Mouse (Mus musculus) left cerebral cortex, adult 8-10 months (tissue): Measurements from ENCODE around the gene Gas7. TPM values are rescaled to one million over a fixed set of nuclear protein-coding genes. Genes with fewer than 3 reads are reported as not detected.

ENCODE experiments used
- DNase-seq, 2 experiments: peaks; one replicate each; pipeline ENCODE4 v3.0.0; 2022; ENCODE audit warnings: low spot score in 2 of 2
- total RNA-seq, 4 experiments: library from RNA; stranded (reverse); gene quantifications; 2 replicates each; pipeline ENCODE4 v1.2.4; 2022

The Gas7 gene
- total RNA-seq, 4 experiments from 2014 or later: 532 to 564 (median 545) TPM

DNA sequence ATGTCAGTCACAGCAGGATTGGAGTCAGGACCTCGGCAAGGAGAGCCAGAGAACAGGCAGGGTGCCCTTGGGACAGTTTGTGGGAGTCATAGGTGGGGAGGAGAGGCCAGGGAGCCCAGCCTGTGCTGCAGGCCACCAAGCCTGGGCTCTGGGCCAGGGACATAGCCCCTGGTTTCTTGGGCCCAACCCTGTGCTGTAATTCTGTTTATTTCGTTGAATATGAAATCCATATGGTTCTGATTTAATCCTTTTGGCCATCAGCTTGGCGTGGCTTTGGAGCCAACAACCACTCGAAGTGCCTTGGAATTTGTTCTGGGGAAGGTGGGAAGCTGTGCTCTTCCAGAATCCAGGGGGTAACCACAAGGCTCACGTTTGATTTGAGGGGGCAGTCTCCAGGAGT is 113.6 kb downstream of the Gas7 start:
- DNase-seq: no peak

DNA sequence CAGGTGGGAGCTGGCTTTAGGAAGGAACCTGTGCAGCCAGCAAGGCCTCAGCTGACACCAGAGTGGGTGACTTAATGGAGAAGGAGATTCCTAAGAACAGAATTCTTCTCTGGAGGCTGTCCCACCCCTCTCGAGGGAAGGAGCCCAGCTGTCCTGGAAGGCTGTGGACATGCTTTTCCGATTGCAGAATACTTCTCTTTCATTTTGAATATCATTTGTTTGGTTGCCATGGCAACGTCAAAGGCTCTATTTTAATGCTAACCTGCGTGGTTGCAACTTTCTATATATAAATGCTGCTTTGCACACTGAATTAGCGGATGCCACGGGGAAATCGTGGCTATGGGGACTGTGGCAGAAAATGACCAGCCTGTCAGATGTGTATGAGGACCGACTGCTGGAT is 115.7 kb downstream of the Gas7 start:
- DNase-seq: peak in 1 of 2 experiments; percentile 61

GRCm38 (mm10) chr11:67574344-67574743 is 119.1 kb downstream of the Gas7 start:
- DNase-seq: no peak

DNA sequence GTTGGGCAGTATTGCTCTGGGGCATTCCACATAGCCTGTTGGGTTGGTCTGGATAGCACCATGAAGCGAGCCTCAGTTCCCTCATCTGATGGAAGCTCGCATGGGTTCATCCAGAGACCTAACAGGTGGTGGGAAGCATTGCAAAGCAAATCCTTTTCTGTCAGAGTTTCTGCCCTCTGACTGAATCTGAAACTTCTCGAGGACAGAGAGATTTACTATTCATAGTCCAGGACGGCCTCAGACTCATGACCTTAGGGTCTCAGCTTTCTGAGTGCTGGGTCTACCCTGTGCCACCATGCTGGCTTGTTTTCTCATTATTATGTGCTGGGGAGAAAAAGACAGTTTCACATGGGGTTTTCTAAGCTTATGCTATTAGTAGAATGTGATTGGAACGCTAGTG is 122.2 kb downstream of the Gas7 start:
- DNase-seq: no peak

GRCm38 (mm10) chr11:67577994-67578393 is 122.8 kb downstream of the Gas7 start:
- DNase-seq: no peak

DNA sequence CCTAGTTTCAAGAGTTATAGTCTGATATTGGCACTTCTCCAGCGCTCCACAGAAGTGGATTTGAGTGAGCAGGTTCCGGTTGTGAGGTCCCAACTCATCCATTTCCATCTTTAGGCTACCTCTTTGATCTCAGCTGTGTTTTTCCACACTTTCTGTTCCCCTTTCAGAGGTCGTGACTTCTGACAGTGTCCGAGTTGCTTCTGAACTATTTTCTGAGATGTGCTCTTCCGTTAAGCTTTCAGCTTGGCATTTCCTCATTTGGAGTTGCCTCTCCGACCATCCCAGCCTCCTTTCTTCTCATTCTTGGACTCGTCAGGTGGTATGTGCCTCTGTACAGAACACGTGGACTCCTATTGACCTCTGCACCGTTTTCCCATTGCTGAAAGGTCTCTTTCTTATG is 123.9 kb downstream of the Gas7 start:
- no peak for DNase-seq

- no peak for DNase-seq
These were observed 126.3 kb downstream of the Gas7 start for GRCm38 (mm10) chr11:67581549-67581948.

DNA sequence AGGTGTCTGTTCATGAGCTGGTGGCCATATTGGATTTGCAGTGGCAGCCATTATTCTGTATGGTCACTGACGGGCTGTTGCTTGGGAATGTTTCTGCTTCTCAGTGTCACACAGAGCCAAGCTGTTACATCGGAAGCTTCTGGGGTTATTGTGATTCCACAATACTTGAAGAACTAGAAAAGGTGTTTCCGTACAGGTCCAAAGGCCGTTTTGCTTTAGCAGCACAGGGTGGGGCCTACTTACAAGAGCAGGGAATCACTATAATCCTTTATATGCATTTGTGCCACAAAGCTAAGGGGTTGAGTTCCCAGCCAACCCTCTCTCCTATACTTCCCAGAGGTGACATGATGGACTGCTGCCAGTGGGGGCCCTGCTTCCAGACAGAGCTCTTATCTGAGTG is 127.3 kb downstream of the Gas7 start:
- no peak for DNase-seq

DNA sequence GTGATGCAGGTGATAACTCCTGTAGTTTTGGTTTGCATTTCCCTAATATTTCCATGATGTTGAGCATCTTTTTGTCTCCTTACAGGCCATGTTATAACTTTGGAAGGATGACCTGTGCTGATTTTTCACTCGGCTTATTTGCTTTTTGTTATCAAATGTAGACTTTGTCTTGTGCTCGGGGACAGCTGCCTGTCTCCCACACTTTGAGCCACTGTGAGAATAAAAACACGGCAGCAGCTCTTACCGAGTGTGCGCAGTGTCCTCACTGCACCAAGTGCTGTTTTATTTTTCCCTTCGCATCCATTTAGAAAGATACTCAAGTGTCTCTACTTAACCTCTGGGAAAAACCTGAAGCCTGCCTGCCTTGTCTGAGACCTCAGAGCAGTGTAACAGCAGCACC is 129.8 kb downstream of the Gas7 start:
- no peak for DNase-seq

GRCm38 (mm10) chr11:67585629-67586028 is 130.4 kb downstream of the Gas7 start:
- DNase-seq: no peak

GRCm38 (mm10) chr11:67586231-67586994 is 131.2 kb downstream of the Gas7 start:
- DNase-seq: no peak

DNA sequence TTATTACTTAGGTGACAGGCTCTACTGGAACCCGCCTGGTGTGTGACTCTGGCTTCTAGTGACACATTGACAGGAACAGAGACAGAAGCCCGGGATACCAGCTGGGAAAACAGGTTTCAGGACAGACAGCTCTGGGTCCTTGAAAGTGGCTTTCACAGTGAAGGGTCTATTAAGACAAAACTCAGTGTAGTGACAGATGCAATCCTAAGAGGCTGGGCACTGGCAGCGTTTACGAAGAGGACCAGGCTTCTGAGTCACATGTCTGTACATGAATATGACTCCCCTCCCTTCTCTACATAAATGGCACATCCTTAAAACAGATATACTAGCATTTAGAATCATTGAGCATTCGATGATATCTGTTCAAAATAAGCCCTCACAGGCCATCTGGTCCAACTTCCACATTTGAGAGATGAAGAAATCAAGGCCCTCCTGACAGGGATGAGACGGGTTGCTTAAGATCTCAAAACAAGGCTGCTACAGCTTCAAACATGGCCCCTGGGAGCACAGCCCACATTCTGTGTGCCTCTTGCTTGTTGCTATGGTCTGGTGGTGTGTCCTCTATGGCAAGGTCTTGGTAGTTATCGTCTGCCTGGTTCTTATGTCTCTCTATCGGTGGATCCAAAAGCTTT is 133.1 kb downstream of the Gas7 start:
- DNase-seq: no peak

DNA sequence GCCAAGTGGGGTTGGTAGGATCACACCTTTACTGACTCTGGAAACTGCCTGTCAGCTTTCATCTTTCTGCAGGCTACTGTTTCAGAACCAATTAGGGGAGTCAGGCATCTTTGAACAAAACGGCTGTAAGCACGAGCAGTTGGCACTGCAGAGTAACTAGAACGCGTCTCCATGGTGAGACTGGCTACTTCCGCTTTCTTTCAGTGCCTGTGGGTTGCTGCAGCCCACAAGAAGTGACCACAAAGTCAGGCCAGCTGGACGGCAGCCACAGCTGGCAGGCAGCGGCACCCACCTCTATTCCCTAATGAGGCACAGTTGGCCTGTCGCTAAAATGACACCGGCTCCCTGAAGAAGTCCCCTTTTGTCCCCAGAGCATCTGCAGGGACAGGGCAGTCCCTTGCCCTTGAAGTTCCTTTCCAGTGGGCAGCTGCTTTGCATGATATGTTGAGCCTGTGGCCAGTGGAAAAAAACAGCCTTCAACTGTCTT is 133.6 kb downstream of the Gas7 start:
- DNase-seq: peak in 1 of 2 experiments; percentile 77

- DNase-seq: peak; percentile 63 to 94
These were observed 141.0 kb downstream of the Gas7 start for GRCm38 (mm10) chr11:67596233-67596632.

- DNase-seq: no peak
These were observed 141.6 kb downstream of the Gas7 start for GRCm38 (mm10) chr11:67596856-67597255.

GRCm38 (mm10) chr11:67597388-67597787 is 142.2 kb downstream of the Gas7 start:
- no peak for DNase-seq

- DNase-seq: no peak
These were observed 143.9 kb downstream of the Gas7 start for GRCm38 (mm10) chr11:67599141-67599540.

- DNase-seq: peak in 1 of 2 experiments; percentile 73
These were observed 145.6 kb downstream of the Gas7 start for GRCm38 (mm10) chr11:67600710-67601430.

DNA sequence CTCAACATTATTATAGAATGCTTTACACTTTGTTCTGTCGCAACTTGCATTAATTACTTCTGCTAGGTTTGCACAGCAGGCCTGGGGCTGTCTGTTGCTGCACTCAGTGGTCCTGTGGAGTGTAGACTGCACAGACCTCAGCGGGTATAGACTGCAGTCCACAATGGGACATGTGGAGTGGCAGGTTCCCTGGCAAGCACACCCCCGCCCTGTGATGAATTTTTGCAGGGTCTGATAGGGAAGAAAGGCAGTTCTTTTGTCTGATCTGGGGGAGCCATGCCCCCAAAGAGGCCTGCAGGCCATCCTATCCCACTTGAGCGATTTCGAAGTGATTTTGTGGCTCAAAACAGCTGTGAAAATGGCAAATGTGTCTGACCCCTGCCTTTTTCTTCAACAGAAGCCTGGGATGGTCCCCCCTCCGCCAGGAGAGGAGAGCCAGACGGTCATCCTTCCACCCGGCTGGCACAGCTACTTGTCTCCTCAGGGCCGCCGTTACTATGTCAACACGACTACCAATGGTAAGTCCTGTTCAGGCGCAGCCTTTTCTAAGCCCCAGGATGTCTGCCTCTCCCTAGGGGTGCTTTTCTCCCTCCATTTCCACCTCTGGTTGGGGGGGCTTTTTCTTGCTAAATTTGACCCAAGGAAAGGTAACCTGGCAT is 147.6 kb downstream of the Gas7 start:
- no peak for DNase-seq

DNA sequence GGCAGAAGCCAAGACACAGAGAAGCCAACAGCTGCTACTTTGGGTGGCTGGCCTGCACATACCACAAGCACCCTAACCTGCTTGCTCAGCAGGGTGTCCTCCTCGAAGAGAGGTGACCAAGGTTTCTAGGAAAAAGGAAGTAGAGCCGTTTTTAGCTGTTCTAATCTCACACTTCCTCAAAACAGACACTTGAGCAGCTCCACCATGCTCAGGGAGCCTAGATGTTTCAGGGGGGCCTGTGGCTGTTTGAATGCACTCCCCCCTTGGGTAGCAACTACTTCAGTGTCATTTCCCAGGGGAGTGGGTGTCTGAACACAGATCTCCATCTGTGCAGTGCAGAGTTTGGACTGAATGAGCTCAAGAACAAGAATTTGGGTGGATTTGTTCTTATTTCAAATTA is 149.2 kb downstream of the Gas7 start:
- no peak for DNase-seq

DNA sequence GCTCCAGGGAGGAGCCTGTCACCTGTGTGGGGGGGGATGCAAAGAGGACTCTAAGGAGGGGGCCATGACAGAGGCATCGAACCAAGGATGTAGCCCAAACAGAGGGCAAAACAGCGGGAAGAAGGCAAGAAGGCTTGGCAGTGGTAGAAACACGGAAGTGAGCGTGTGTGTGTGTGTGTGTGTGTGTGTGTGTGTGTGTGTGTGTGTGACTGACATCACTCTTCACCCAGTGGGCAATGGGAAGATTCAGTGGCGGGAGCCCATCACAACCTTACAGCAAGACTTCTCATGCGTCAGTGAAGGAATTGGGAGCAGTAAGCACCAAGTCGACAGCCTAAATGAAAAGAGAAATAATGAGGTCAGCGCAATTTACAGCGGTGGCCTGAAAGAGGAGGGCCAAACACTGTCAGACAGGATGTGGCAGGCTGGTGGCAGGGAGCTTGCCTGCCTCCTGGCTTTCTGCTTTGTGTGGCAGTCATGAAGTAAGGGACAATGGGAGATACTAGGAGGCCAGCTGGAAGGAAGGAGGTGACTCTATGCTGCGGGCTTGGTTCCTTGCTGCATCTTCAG is 153.0 kb downstream of the Gas7 start:
- no peak for DNase-seq
